Mouse (Mus musculus) gastrocnemius, postnatal 25 days (tissue): ENCODE results near the gene Suz12. TPM values are rescaled to one million over a fixed set of nuclear protein-coding genes. Genes with fewer than 3 reads are reported as not detected.
"Not testable (repeated sequence)": the region's sequence is repeated elsewhere in the genome, so short reads cannot be mapped to it uniquely, and the experiment has no call there.

ENCODE experiments used
- DNase-seq: peaks from one replicate; pipeline ENCODE4 v3.0.0; 2022
- total RNA-seq, 2 experiments: library from RNA; stranded (reverse); gene quantifications; 1 replicate in 1 of 2; 2 replicates in 1 of 2; pipeline ENCODE4 v1.2.3; 2021

Suz12 gene
- total RNA-seq, 2 experiments from 2014 or later, result 16.9 to 17.6 TPM

DNA sequence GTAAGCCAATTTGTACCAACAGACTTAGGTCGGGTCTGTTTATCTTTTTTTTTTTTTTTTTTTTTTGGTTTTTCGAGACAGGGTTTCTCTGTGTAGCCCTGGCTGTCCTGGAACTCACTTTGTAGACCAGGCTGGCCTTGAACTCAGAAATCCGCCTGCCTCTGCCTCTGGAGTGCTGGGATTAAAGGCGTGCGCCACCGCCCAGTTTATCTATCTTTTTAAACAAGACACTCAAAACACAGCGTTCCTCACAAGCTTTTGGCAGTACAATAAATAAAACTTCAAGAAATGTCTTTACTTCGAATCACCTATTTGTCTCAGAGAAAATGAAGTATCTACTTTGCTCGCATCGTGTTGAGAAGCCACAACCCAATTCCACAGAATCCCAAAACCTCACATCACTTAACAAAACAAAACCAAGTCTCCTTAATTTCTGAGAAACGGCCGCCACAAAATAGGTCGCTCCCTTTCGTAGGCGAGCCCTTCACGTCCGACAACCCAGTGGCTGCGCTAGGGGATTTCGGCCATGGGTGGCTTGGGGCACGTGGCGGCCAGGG is 793 bp upstream of the Suz12 start:
- DNase-seq, result no peak

DNA sequence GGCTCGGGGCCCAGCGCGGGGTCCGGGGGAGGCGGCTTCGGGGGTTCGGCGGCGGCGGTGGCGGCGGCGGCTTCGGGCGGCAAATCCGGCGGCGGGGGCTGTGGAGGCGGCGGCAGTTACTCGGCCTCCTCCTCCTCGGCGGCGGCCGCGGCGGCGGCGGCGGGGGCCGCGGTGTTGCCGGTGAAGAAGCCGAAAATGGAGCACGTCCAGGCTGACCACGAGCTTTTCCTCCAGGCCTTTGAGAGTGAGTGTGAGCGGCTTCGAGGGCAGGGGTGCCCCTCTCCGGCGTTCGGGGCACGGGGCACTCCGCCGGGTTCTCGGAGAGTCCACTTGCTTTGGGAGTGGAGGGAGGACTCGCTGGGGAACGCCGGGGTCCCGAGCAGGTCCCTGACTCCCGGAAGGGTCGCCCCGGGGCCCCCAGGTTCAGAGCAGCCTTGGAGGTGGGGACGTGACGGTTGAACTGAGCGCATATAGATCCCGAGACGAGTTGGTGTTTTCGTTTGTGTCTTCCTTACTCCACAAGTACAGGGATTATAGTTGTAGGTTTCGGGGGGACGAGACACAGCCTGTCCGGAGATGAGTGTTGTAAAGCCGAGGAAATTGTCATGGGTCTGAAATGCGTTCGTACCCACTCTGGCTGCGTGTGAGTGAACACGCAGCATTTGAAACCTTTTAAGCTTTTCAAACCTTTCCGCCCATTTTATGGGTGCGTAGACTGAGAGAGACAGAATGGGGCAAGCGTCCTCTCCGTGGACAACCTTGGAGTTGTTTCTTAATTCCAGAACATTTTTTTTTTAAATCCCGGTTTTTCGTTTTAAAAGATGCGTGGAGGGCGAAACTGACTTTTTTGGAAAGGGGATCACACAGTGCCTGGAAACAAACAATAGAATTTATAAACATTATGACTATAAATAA is 707 bp downstream of the Suz12 start:
- no peak for DNase-seq

DNA sequence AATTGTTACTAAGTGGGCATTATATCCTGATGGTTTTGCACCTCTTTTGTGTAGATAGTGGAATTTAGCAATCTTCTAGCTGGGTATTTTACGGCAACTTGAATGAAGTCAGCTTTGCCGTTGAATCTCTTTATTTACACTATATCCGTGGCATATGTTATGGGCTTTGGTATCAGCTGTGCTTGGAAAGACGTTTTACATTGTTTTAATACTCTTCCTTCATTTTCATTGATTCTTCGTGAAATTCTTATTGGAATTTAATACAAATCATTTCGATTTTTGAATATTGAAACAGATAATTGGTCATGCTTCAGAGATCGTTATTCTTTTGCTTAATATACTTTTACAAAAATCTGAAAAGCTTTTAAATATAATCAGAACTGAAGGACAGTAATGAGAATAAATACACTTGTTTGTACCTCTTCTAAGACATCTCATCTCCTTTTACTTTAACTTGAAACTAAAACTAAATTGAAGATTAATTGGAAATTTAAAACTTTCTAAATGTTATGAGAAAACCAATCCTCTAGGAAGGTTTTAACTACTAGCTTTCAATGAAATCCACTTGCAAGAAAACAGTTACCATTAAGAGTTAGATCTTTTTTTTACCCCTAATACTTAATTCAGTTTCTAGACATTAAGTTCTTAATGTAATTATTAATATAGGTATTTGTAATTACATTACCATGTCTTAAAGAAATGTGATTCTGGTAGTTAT is 1.5 kb downstream of the Suz12 start:
- no peak for DNase-seq

DNA sequence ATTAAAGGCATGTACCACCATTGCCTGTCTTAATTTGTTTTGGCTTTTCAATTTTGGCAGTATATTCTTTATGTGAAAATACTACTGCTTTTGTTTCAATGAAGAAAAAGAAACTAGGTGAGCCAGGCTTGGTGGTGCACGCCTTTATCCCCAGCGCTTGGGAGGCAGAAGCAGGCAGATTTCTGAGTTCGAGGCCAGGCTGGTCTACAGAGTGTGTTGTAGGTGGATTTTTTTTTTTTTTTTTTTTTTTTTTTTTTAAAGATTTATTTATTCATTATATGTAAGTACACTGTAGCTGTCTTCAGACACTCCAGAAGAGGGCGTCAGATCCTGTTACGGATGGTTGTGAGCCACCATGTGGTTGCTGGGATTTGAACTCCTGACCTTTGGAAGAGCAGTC is 23.6 kb downstream of the Suz12 start:
- DNase-seq, result not testable (repeated sequence)

DNA sequence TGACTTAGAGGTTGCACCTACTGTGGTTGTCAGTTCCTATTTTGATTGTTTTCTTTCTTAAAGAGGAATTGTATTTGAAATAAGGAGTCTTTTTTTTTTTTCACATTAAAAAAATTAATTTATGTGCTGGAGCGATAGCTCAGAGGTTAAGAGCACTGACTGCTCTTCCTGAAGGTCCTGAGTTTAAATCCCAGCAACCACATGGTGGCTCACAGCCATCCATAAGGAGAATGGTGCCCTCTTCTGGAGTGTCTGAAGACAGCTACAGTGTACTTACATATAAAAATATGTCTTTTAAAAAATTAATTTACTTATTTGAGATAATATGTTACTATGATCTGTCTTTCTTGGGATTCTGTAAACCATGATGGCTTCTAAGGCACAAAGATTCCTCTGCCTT is 26.9 kb downstream of the Suz12 start:
- no peak for DNase-seq

DNA sequence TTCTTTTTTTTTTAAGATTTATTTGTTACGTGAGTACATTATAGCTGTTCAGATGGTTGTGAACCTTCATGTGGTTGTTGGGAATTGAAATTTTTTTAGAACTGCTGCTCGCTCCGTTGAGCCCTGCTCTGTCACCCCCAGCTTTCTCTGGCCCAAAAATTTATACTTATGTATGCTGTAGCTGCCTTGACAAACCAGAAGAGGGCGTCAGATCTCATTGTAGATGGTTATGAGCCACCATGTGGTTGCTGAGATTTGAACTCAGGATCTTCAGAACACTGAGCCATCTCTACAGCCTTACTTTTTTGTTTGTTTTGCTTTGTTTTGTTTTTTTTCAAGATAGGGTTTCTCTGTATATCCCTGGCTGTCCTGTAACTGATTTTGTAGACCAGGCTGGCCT is 28.4 kb downstream of the Suz12 start:
- no peak for DNase-seq

DNA sequence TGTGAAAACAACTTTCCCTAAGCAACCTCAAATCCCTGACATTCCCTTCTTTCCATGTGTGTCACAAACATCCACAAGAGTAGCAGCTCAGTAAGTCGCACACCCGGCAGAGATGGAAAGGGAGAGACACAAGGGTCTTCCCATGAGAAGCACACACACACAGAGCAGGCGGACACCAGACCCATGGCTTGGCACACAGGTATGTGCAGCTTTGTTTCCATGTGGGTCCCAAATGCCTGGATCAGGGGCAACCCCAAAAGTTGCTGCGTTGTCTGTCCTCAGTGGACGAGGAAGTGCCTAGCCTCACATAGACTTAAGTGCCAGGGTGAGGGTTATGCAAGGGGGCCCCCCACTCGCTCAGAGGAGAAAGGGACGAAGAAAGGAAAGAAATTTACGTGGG is 44.6 kb downstream of the Suz12 start:
- no peak for DNase-seq

DNA sequence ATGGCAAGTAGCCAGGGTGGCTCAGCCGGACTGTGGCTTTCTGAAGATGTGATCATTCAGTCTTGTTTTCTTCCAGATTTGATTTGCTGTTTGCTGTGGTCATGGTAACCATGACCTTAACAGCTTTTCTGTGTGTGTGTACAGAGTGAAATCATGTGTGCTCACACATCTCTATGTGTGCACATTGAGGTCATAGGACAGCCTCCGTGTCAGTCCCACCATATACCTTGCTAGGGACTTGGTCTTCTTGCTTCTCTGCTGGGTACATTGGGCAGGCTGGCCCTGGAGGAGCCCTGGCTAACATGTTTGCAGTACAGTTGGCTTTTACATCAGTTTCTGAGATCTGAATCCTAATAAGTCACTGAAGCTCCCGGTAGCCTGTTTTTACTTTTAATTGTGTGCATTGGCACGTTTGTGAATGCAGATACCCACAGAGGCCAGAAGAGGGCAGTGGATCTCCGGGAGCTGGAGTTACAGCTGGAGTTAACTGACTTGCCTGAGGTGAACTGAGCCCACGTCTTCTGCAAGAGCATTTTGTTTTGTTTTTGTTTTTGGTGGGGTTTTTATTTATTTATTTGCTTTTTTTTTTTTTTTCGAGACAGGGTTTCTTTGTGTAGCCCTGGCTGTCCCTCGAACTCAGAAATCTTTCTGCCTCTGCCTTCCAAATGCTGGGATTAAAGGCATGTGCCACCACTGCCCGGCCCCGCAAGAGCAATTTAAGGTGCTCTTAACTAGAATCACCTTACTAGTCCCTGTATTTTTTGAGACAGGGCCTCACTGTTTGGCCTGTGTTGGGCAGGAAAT is 49.9 kb downstream of the Suz12 start:
- DNase-seq, result peak; percentile 18

DNA sequence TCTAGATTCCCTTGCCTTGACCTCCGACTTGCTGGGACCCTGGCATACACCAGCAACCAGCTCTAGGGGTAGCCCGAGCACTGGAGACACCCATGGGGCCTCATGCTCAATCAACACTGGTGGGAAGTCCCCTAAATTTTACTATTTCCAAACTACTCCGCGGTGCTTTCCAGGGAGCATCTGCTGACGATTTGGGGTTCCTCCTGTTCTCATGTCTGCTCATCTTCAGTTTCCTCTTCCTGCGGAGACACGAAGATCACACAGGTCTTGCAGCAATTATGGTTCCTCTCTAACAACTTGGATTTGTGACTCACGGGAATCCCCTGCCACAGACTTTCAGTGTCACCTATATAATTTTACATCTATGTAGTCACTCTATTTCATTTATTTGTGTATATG is 50.5 kb downstream of the Suz12 start:
- DNase-seq, result no peak

DNA sequence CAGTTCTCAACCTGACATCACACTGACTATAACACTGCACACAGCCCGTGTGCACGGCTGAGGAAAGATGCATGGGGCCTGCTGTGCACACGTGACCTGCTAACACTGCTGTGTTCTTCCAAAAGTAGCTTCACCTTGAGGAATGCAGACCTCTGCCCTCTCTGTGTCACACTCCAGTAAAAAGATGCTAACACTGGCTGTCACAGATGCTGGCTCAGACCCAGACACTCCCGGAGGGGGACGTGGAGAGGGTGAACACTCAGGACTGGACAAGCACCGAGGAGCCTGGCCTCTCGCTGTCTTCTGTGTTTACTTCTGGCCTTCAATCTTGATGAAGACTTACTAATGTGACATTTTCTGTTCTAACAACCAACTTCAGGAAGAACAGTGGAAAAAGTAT is 54.0 kb downstream of the Suz12 start:
- DNase-seq, result no peak

DNA sequence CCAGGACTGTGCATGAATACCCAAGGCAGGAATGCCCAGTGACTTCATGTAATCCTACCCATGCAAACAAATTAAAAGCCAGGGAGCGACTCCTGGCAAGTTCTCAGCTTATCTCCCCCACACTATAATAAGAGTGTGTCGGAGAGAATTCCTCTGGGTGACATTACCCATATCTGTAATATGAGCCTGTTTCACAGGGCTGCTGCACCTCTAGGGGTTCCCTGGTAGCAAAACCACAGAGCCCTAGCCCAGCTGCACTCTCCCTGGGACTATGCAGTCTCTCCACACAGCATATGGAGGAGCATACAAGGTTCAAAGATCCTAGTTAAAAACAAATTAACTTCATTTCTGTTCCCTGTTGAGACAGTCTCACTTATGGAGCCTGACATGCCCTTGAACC is 57.2 kb downstream of the Suz12 start:
- no peak for DNase-seq

DNA sequence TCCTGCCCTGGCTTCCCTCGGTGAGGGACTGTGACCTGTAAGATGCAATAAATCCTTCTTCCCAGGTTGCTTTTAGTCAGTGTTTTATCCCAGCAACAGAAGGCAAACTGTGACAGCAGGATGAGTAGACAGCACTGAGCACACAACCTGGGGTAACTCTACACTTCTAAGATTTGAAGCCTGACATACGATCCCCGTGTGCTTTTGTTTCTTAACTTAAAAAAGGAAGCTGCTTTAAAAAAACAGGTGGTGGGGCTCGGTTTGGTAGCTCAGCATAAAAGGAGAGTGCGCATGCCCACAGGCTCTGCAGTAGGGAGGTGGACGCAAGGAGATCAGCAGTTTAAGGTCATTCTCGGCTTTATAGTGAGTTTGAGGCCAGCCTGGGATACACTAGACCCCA is 59.5 kb downstream of the Suz12 start:
- DNase-seq, result no peak

DNA sequence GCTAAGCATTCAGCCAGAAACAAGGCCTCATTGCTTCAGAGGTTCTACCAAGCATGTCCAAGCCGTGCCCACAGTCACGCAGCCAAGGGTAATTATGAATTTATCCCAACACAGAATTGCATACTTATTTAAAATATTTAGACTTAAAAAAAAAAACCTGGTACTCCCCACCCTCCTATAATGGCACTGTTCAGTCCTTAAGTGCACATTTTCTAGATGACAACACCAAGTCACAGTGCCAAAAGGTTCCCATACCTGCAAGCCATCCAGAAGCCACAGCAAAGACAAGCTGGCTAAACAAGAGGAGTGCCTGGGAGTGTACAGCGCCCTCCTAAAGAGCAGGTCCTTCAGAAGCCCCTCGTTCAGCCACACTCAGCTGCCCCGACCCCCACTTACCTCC is 60.3 kb downstream of the Suz12 start:
- DNase-seq, result no peak

DNA sequence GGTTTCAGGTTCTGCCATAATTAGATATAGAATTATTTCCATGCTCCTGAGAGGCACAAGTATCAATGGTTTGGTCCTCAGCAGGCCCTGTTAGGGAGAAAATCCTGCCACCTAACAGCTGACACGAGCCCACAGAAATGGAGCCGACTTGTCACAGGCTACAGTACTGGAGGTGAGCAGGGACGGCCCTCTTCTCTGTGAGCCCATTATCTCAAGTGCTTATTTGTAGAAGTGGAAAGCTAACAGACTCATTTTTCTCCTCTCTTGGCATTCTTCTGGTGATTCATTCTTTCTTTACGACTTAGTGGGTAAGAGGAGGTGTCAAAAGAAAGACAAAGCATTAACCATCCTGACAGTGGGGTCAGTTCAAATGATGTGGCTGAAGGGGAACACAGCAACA is 61.8 kb downstream of the Suz12 start:
- no peak for DNase-seq

DNA sequence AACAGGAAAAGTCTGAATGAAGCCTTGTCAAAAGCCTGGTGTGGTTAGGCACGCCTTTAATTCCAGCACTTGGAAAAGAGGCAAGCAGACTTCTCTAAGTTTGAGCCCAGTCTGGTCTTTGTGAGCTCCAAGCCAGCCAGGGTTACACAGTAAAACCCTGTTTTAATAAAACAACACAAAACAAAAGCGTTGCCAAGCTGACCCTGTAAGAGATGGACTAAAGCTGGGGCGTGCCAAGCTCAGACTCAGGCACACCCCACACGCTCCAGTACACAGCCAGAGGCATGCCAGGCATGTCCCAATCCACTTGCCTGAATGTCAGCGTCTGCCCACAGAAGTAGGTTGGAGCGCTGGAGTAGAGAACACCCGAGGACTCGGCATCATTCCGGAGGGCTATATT is 63.2 kb downstream of the Suz12 start:
- DNase-seq, result no peak

DNA sequence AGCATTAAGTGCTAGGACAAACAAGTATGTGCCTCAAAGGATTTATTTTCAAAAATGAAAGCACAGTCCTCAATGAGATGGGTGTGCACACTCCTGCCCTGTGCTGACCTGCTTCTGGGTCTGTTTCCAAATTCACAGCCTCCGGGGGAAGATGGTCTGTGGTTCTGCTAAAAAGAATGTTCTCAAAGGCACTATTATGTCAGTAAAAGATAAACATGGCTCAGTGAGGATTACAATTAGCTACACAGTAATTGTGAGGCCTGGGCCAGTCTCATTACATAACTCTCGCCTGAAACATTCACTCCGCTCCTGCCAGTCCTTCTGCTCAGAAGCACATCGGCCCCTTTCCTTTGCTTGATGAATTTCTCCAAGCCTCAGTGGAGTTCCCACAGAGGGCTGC is 69.3 kb downstream of the Suz12 start:
- peak; percentile 45 for DNase-seq

DNA sequence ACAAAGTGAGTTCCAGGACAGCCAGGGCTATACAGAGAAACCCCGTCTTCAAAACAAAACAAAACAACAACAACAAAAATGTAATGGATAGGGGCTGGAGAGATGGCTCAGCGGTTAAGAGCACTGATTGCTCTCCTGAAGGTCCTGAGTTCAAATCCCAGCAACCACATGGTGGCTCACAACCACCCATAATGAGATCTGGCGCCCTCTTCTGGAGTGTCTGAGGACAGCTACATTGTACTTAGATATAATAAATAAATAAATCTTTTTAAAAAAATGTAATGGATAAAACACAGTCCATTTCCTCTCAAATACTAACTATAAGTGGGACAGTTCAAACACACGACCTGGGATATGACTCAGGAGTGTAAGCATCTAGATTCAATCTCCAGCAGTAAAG is 73.5 kb downstream of the Suz12 start:
- DNase-seq, result not testable (repeated sequence)

DNA sequence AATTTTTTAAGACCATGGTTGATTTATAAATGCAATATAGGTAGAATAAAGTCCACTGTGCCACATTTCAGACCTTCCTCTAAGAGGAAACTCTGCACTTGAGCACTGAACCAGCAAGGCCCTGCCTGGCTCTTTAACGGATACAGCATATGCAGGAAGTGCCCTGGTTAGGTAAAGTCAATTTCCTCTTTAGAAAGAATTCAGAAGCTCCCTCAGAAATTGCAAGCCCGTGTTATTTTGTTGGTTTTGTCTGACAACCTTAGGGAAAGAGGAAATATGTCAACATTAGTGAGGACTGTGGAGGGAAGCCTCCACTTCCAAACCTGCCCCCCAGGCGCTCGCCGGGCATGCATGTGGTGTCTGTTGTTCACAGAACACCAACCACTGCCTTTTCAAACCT is 74.7 kb downstream of the Suz12 start:
- no peak for DNase-seq

DNA sequence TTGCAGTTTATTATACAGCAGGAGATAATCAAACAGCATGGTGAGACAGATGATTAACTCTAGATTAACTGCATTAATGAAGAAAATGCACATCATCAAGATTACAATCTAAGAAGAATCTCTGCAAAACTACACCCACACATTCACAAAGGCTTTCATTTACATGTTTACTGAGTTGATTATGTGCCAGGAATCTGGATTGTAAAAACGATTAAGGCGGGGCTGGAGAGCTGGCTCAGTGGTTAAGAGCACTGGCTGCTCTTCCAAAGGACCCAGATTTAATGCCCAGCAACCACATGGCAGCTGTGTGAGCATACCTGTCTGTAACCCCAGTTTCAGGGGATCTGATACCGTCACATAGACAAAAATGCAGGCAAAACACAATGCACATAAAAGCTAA is 76.9 kb downstream of the Suz12 start:
- no peak for DNase-seq

DNA sequence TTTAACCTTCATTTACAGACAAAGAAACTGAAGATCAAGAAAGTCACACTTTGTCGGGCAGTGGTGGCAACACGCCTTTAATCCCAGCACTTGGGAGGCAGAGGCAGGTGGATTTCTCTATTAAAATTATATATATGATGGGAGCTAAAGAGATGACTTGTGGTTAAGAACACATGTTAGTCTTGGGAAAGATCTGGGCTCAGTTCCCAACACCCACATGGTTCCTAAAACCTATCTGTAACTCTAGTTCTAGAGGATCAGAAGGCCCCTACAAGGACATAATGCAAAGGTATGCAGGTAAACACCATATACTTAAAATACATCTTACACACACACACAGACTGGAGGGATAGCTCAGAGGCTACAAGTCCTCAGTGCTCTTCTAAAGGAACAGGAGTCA is 78.1 kb downstream of the Suz12 start:
- no peak for DNase-seq

DNA sequence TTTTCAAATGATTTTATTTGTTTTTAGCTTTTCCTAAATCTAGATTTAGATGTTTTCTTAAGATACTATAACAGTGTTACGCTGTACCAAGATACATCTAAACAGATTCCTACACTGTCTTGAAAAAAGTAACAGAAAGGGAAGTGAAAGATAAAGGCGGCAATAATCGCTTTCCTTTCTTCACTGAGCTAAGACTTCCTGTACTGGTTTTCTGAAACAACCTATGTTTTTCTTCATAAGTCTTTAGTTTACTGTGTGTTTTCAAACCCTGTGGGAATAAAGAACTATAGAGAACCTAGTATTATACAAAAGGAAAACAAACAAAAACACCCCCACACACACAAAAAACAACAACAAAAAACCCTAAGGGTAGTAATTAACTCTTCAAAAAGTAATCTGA is 79.5 kb downstream of the Suz12 start:
- no peak for DNase-seq

DNA sequence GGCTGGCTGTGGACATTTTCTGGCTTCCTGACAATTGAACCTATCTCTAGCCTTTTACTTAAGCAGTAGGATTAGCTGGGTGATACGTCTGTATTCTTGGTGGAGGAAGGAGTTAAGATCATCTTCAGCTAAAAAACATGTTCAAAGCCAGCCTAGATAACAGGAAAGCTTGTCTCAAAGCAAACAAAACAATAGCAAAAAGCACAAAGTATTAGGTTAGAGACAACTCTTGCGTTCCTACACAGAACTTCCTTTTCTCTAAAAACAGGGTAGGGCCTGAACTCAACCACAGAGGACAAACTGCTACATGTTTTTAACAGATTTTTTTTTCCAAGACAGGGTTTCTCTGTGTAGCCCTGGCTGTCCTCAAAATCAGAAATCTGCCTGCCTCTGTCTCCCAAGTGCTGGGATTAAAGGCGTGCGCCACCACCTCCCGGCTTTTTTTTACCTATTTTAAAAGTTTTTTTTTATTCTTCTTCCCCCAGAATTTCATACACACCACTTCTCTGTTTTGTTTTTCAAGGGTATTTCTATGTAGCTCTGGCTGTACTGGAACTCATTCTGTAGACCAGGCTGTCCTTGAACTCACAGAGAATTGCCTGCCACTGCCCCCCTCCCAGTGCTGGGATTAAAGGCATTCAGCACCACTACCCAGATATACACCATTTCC is 82.8 kb downstream of the Suz12 start:
- DNase-seq, result no peak
